Mouse (Mus musculus): Measurements from ENCODE around the gene Spata7.
"Not testable (repeated sequence)": the region's sequence is repeated elsewhere in the genome, so short reads cannot be mapped to it uniquely, and the experiment has no call there.

Gene Spata7

DNA sequence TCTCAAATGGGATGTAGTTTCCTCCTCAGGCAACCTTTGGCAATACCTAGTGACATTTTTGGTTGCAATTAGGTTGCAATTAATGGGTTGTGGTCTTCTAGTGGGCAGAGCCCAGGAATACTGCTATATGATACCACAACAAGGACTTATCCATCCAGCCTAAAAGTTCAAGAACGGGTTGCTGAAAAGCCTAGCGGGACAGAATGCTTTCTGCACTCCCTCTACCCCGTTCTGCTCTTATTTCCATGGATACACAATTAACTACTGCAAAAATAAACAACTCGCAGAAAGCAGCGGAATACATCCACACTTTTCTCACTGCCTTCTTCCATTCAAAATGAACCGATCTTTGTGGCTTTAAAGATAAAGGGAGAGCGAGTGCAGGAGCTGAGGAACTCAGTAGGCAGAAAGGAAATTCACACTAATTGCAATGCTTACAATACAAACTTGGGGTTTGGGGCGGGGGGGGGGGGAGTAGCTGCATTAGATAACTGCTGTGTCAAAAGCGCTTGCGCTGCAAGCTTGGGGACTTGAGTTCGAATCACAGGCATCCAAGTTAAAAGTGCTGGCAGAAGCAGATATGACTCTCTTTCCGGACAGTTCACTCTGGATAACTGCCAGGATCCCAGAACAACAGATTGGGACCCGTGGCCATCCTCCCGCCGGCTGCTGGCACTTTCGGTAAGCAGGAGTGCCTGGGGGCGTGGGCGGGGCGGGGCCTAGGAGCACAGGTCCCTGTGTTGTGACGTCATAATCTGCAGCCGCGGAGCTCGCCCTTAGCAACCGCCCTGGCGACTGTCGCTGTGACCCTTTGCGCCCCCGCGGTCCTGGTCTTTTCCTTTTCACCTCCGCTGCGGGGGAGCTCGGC lies at the start of gene Spata7:
Spata7 (plus strand) TSS at position 766 of the 868 bp plus-strand sequence.
- DNase-seq (ENCODE audit: extremely low spot score, low read depth, low spot score), result peak; percentile 50

GRCm38 (mm10) chr12:98585302-98585701 lies 42.7 kb upstream of the Spata7 start:
- no peak for DNase-seq (ENCODE audit: extremely low spot score, low read depth, low spot score)

DNA sequence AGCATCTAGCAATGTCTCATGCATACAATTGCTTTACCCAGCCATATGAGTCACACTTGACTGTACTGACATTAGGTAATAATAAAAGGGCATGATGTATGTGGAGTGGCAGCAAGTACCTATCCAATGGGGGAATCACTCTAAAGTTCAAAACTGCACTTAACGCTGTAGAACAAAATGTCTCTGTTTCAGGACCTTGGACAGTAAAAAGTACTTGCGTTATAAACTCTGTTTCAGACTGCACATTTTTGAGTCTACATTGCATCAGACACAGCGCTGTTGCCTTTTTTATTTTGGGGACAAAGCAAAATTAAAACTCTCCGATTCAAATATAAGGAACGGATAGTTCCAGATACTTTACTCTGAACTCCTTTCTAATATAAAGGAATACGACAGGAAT lies 39.4 kb upstream of the Spata7 start:
- no peak for DNase-seq (ENCODE audit: extremely low spot score, low read depth, low spot score)

DNA sequence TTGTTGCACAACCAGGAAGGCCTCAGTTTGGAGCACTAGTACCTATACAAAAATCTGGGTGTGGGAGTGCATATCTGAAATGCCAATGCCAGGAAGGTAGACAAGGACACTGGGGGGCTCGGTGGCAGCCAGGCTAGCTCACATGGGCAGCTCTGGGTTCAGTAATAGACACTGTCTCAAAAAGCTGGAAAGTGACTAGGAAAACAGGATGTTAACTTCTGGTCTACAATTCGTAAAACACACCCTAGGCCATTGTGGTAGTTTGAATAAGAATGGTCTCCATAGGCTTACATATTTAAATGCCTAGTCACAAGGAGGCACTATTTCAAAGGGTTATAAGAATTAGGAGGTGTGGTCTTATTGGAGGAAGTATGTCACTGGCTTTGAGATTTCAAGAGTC lies 36.9 kb upstream of the Spata7 start:
- no peak for DNase-seq (ENCODE audit: extremely low spot score, low read depth, low spot score)

GRCm38 (mm10) chr12:98600861-98601260 lies 27.1 kb upstream of the Spata7 start:
- no peak for DNase-seq (ENCODE audit: extremely low spot score, low read depth, low spot score)

DNA sequence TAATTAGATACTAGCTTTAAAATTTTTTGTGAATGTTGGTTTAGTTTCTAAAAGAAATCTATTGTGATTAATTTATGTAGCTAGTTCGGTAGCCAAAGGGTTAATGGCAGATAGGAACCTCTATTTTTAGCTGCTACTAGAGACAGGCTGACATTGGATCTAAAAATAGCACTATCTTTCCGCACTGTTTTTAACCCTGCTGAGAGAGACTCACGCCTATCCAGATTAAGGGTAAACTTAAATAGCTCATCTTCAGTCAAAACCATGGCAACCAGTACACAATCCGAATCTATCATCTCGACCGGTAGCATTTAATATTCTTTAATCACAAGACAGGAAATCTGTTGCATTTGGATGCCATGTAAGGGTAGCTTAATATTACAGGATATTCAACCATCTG lies 25.8 kb upstream of the Spata7 start:
- no peak for DNase-seq (ENCODE audit: extremely low spot score, low read depth, low spot score)

GRCm38 (mm10) chr12:98605264-98605663 lies 22.7 kb upstream of the Spata7 start:
- DNase-seq (ENCODE audit: extremely low spot score, low read depth, low spot score), result no peak

- DNase-seq (ENCODE audit: extremely low spot score, low read depth, low spot score), result no peak
Observed at GRCm38 (mm10) chr12:98606595-98607290, 21.2 kb upstream of the Spata7 start.

GRCm38 (mm10) chr12:98610341-98610740 lies 17.6 kb upstream of the Spata7 start:
- DNase-seq (ENCODE audit: extremely low spot score, low read depth, low spot score), result no peak

GRCm38 (mm10) chr12:98614910-98615508 lies 12.9 kb upstream of the Spata7 start:
- no peak for DNase-seq (ENCODE audit: extremely low spot score, low read depth, low spot score)

DNA sequence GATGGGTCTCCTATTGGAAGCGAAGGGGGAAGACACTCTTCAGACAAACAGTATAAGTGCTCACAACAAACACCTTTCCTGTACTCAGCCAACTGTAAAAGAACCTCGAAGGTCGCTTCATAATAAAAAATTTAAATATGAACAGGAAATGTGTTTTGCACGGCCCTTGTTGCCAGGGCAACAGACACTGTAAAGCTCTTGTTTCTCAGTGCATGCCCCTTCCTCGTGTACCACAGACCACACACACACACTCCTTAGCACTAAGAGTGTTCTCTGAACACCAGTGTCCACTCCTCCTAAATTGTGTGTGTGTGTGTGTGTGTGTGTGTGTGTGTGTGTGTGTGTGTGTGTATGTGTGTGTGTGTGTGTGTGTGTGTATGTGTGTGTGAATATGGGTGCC lies 12.2 kb upstream of the Spata7 start:
- no peak for DNase-seq (ENCODE audit: extremely low spot score, low read depth, low spot score)

DNA sequence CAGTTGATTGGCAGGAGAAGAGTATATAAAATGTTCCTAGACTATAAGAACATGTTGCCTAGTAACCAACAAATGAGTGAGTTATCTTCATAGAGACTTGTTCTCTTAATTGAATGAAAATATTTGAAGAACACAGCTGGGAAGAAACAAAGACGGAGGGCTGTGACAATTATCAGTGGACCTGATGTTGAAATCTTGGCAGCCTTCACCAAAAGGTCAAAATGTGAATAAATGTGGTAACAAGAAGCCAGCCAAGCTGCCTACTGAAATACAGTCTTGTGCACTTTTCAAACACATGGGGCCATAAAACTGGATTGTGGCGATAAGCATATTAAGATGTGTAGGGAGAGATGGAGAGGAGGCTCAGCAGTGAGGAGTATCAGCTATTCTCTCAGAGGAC lies 8.5 kb upstream of the Spata7 start:
- no peak for DNase-seq (ENCODE audit: extremely low spot score, low read depth, low spot score)

GRCm38 (mm10) chr12:98620922-98621321 lies 7.0 kb upstream of the Spata7 start:
- DNase-seq (ENCODE audit: extremely low spot score, low read depth, low spot score), result not testable (repeated sequence)

- not testable (repeated sequence) for DNase-seq (ENCODE audit: extremely low spot score, low read depth, low spot score)
Observed at GRCm38 (mm10) chr12:98623266-98623665, 4.7 kb upstream of the Spata7 start.

GRCm38 (mm10) chr12:98628260-98628970 lies 458 bp downstream of the Spata7 start:
- DNase-seq (ENCODE audit: extremely low spot score, low read depth, low spot score), result no peak

DNA sequence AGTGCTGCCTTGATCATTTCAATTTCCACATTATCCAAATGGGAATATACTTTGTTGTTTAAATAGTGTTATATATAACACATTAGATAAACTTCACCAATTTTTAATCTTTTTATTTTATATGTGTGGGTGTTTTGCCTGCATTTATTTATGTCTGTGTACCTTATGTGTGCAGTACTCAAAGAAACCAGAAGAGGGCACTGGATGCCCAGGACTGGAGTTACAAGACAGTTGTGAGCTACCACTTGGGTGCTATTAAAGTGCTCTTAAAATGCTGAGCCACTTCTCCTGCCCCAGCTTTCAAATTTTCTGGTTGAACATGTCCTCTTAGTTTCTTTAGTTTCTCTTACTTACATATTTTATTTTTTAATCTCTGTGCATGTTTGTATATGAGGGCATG lies 16.9 kb downstream of the Spata7 start:
- no peak for DNase-seq (ENCODE audit: extremely low spot score, low read depth, low spot score)

DNA sequence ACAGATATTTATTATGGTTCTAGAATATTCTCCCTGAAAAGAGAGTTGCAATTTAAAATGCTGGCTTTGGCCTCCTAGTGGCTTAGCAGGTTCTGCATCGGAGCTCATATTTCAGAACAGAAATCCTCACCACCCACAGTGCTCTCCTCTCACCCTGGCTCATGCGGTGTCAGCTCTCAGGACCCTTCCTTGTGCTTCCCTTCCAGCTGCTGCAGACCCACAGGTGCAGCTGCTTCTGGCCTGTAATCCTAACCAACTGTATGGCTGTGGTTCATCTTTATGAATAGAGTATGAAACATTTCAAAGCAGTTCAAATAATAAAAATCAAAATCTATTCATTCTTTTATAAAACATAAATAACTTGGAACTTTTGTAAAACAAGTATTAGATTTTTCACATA lies 28.9 kb downstream of the Spata7 start:
- no peak for DNase-seq (ENCODE audit: extremely low spot score, low read depth, low spot score)

DNA sequence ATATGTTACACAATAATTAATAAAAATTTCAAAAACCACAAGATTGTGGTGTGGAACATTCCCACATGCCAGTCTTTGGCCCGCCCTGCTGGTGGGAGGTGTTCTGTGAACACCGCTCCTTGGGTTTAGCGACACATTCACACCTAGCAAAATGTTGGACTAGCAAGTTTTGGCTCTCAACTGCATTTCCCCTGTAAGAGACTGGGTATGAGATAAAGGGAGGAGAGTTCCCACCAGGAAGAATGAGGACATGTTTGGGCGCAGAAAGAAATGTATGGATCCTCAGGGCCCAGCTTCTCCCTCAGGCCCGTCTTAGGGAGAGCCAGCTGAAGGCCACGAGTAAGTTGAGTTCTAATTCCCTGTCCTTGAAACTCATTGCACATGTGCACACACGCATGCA lies 34.7 kb downstream of the Spata7 start:
- no peak for DNase-seq (ENCODE audit: extremely low spot score, low read depth, low spot score)

- no peak for DNase-seq (ENCODE audit: extremely low spot score, low read depth, low spot score)
Observed at GRCm38 (mm10) chr12:98668132-98668814, 40.3 kb downstream of the Spata7 start.

DNA sequence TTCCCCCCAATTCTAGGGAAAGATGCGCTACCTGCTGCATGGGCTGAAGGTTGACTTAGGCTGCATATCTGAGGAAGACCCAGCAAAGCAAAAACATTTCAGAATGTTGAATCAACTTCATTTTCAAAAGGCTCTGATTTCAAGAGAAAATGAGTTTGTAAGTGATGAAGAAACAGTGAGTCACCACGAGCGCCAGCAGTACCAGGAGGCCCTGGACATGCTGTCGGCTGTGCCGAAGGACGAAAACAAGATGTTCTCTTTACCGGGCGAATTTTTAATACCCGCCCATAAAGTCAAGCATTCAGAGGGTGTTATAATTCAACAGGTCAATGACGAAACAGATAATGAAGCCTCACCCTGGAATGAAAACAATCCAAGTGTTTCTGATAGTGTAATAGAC lies 41.1 kb downstream of the Spata7 start:
- DNase-seq (ENCODE audit: extremely low spot score, low read depth, low spot score), result no peak

- DNase-seq (ENCODE audit: extremely low spot score, low read depth, low spot score), result no peak
Observed at GRCm38 (mm10) chr12:98669864-98670263, 41.9 kb downstream of the Spata7 start.

Data from hindlimb bud, embryonic 11.5 days (tissue).